Mouse (Mus musculus) embryonic facial prominence, embryonic 13.5 days (tissue): ENCODE measurements around the gene Ydjc. TPM values are rescaled to one million over a fixed set of nuclear protein-coding genes. Genes with fewer than 3 reads are reported as not detected.

Experiments
- ATAC-seq: fragments of 200-750 bp; cut with Nextera tagmentation; 2 replicates; pipeline ENCODE4 v1.8.0; 2017; ENCODE audit warnings: low read depth; ENCODE audit not compliant: insufficient number of reproducible peaks, insufficient read depth, low FRiP score, low TSS enrichment
- H3K27ac ChIP-seq: fragments of 300-500 bp; sonication (generic); 2 replicates; pipeline ENCODE4 v1.5.1; 2015; ENCODE audit warnings: moderate library complexity, mild to moderate bottlenecking, inconsistent platforms
- H3K27me3 ChIP-seq: fragments of 300-500 bp; sonication (generic); 2 replicates; pipeline ENCODE4 v1.6.1; 2015; ENCODE audit warnings: mild to moderate bottlenecking, inconsistent platforms
- H3K36me3 ChIP-seq: fragments of 300-500 bp; sonication (generic); 2 replicates; pipeline ENCODE4 v1.6.1; 2015; ENCODE audit warnings: mild to moderate bottlenecking, inconsistent platforms
- H3K4me1 ChIP-seq: fragments of 300-500 bp; sonication (generic); 2 replicates; pipeline ENCODE4 v1.6.1; 2015; ENCODE audit warnings: inconsistent platforms
- H3K4me2 ChIP-seq: fragments of 300-500 bp; sonication (generic); 2 replicates; pipeline ENCODE4 v1.6.1; 2015; ENCODE audit warnings: moderate library complexity, mild to moderate bottlenecking, inconsistent platforms
- H3K4me3 ChIP-seq: fragments of 300-500 bp; sonication (generic); 2 replicates; pipeline ENCODE4 v1.5.1; 2015; ENCODE audit warnings: mild to moderate bottlenecking, inconsistent platforms
- H3K9ac ChIP-seq: fragments of 300-500 bp; sonication (generic); 2 replicates; pipeline ENCODE4 v1.6.1; 2015; ENCODE audit warnings: mild to moderate bottlenecking, inconsistent platforms
- H3K9me3 ChIP-seq: fragments of 300-500 bp; sonication (generic); 2 replicates; pipeline ENCODE4 v1.6.1; 2016; ENCODE audit warnings: inconsistent platforms
- WGBS: fragments of 180-500 bp; shearing (Covaris S2); methylation state at CpG from one replicate; pipeline ENCODE4 v1.1.7; 2015; ENCODE audit warnings: mixed read lengths; 5-methylcytosine and 5-hydroxymethylcytosine counted together
- polyA plus RNA-seq: library from polyadenylated mRNA; unstranded; fragments of >200 nt; fragmentation: Nextera tagmentation; extraction: Ambion mirVana; gene quantifications from 2 replicates; pipeline ENCODE4 v1.2.1, GENCODE M21; 2015

Ydjc gene
- polyA plus RNA-seq, 1 experiment from 2014 or later, result 9.3 TPM

DNA sequence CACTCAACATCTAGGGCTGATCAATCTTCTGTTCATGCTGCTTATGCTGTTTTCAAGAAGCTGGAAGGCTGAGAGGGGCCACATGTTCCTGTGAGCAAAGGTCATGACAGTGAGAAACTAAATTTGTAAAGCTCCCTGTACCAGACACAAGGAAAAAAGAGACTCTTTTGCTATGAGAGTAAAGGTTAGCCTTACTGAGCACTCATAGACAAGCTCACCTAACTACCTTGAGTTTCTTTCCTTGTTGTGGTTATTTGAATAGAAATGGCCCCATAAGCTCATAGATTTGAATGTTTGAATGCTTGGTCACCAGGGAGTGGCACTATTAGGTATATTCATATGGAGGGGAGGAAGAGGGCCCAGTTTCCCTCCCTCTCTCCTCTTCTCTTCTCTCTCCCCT lies 22.8 kb downstream of the Ydjc start:
- Histone ChIP-seq H3K27me3 (no peaks in the 10 kb centered on the region), H3K36me3 (peaks cover 61% of the 10 kb centered on the region), H3K4me3 (no peak overlapping the region), H3K27ac (no peak overlapping the region), H3K4me1 (no peaks in the 10 kb centered on the region), H3K4me2 (no peak overlapping the region), H3K9ac (no peak overlapping the region), H3K9me3 (no peaks in the 10 kb centered on the region)
- no peak for ATAC-seq

DNA sequence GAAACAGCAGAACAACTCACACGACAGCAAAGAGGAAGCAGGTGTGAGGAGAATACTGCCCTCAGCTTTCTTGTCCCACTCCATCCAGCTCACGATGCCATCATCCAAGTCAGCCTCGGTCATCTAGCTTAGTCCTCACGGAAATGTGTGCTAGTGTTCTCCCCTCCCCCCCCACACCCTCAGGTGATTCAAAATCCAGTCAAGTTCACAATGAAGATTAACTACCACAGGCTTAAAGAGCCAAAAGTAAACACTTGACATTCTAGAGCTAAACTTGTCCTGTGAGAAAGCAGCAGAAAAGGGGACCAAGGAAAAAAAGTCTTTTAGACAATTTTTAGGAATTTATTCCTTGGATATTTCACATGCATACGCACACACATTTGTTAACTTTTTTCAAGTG lies 23.6 kb downstream of the Ydjc start:
- no peak overlapping the region for H3K4me3 ChIP-seq
- H3K9ac ChIP-seq, result no peak overlapping the region
- no peaks in the 10 kb centered on the region for H3K9me3 ChIP-seq
- H3K27me3 ChIP-seq, result no peaks in the 10 kb centered on the region
- no peak overlapping the region for H3K4me2 ChIP-seq
- no peaks in the 10 kb centered on the region for H3K4me1 ChIP-seq
- WGBS, result 85% methylated on average over 5 of the region's 5 CpGs
- ATAC-seq, result no peak
- H3K27ac ChIP-seq, result no peak overlapping the region
- H3K36me3 ChIP-seq, result peaks cover 65% of the 10 kb centered on the region

DNA sequence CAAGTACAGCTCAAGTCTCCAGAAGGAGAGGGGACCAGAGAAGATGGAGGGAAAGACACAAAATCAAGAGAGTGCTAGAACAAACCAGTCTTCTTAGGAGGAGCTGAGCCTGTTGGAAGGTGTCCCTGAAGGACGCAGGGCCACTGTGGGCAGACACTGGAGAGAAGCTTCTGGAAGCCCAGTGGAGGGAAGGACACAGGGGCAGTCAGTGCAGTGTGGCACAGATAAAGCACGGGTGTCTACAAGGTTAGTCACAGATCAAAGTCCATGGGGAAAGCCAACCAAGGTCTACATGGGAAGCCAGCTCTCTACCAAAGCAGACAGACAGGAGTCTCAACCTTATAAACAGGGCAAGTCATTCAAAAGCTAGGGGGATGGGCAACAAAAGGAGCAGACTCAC lies 31.3 kb downstream of the Ydjc start:
- no peak overlapping the region for H3K4me2 ChIP-seq
- H3K27me3 ChIP-seq, result no peaks in the 10 kb centered on the region
- ATAC-seq, result no peak; the same call in 1 of the 2 replicates
- H3K4me3 ChIP-seq, result no peak overlapping the region
- WGBS, result 93% methylated on average over 2 of the region's 2 CpGs
- no peaks in the 10 kb centered on the region for H3K4me1 ChIP-seq
- H3K9me3 ChIP-seq, result no peaks in the 10 kb centered on the region
- H3K27ac ChIP-seq, result no peak overlapping the region
- H3K9ac ChIP-seq, result no peak overlapping the region
- H3K36me3 ChIP-seq, result peaks cover 55% of the 10 kb centered on the region

DNA sequence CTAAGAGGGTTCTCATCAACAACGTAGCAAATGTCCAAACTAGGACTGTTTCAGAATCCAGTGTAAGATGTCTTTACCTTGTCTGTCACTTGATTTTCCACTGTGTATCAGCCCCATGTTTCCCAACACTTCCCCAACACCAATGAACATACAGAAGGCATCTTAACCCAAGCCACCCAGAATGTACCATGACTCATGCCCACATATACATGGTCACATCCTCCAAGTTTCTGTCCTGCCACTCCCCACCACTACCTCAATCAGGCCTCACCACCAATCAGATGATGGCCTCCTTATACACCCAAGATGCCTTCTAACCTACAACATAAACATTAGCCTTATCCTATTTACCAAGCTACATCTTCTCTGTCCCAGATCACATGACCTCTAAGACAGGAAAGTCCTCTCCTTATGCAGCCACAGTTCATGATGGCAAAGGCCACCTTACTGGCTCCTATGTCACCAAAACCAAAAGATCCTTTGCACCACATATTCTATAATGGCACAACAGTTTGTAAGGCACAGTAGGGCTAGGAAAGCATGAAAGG lies 33.3 kb downstream of the Ydjc start:
- H3K36me3 ChIP-seq, result peaks cover 46% of the 10 kb centered on the region
- ATAC-seq, result no peak
- no peak overlapping the region for H3K4me2 ChIP-seq
- H3K9ac ChIP-seq, result no peak overlapping the region
- 94% methylated on average over 1 of the region's 1 CpGs for WGBS
- no peak overlapping the region for H3K4me3 ChIP-seq
- H3K9me3 ChIP-seq, result no peaks in the 10 kb centered on the region
- H3K27me3 ChIP-seq, result no peaks in the 10 kb centered on the region
- no peak overlapping the region for H3K27ac ChIP-seq
- no peaks in the 10 kb centered on the region for H3K4me1 ChIP-seq

DNA sequence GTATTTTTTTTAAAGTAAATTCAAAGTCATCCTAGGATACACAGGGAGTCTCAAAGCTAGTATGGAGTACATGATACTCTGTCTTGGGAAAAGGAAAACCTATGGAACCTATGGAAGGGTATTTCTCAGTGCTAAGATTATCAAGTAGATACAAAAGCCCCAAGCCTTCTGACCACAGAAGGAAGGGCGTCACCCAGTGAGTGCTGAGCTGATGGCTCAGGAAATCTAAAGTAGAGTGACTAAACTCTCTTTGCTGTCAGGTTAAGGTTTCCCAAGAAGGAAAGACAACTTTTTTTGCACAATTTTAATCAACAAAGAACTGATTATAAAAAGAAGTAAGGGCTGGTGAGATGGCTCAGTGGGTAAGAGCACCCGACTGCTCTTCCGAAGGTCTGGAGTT lies 35.3 kb downstream of the Ydjc start:
- H3K36me3 ChIP-seq, result peaks cover 25% of the 10 kb centered on the region
- 95% methylated on average over 3 of the region's 3 CpGs for WGBS
- ATAC-seq, result no peak

DNA sequence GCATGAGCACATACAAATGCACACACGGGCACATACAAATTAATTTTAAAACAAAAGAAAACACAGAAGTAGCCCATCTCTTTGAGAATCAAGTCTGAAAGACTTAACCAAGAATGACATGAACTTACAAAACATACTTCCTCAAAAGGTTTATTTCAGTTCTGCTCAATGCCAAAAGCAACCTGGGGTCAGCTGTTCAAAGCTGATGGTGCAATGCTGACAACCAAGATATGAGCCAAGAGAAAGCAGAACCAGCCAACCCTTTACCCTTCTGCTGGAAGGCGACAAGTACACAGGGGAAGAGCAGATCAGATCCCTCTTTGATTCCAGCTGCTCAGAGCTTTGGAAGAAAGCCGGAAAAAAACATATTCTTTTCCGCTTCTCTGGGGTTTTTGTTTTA lies 37.0 kb downstream of the Ydjc start:
- Histone ChIP-seq H3K27me3 (no peaks in the 10 kb centered on the region), H3K27ac (no peak overlapping the region), H3K4me2 (no peak overlapping the region), H3K4me1 (no peaks in the 10 kb centered on the region), H3K4me3 (no peak overlapping the region), H3K9me3 (peaks cover 3% of the 10 kb centered on the region; the same call in 1 of the 2 replicates), H3K36me3 (peaks cover 25% of the 10 kb centered on the region), H3K9ac (no peak overlapping the region)
- ATAC-seq, result no peak
- 85% methylated on average over 4 of the region's 4 CpGs for WGBS

More for the DNA sequence above, 35.3 kb downstream of the Ydjc start:
- Histone ChIP-seq H3K4me2 (no peak overlapping the region), H3K27ac (no peak overlapping the region), H3K9me3 (peaks cover 3% of the 10 kb centered on the region; the same call in 1 of the 2 replicates), H3K4me3 (no peak overlapping the region), H3K4me1 (no peaks in the 10 kb centered on the region), H3K27me3 (no peaks in the 10 kb centered on the region), H3K9ac (no peak overlapping the region)

DNA sequence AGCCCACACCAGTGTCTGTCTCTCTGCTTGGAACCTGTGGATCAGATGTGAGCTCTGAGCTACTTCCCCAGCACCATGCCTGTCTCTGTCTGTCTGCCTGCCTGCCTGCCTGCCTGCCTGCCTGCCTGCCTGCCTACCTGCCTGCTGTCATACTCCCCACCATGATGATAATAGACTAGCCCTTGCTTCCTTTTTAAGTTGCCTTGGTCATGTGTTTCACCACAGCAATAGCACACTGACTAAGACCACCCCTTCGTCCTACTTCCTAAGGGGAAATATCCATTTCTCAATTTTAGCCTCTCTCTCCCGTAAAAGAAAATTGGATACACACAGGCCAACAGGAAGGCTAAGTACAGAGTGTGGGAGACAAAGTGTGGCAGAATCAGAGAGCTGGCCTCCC lies 37.7 kb downstream of the Ydjc start:
- Histone ChIP-seq H3K4me1 (no peaks in the 10 kb centered on the region), H3K27me3 (no peaks in the 10 kb centered on the region), H3K36me3 (peaks cover 25% of the 10 kb centered on the region), H3K27ac (no peak overlapping the region), H3K9me3 (peaks cover 3% of the 10 kb centered on the region; the same call in 1 of the 2 replicates), H3K4me2 (no peak overlapping the region), H3K9ac (no peak overlapping the region), H3K4me3 (no peak overlapping the region)
- ATAC-seq, result no peak
- 67% methylated on average over 2 of the region's 2 CpGs for WGBS

DNA sequence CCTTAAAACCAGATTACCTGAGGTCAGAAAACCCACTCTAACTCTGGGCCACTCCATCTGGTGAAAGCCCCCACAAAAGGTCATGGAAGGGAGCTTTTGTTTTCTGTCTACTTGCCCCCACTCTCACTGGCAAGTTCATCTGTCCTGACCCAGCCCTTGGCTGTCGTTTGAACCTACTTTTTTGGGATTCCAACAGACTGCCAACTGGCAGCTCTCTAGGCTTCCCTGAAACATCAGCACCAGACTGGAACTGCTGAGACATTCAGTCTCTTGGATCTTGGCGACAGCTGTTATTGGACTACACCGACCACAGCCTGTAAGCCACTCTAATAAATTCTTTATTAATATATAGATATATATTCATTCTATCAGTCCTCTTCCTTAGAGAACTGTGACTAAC lies 38.6 kb downstream of the Ydjc start:
- Histone ChIP-seq H3K27me3 (no peaks in the 10 kb centered on the region), H3K9me3 (peaks cover 3% of the 10 kb centered on the region; the same call in 1 of the 2 replicates), H3K9ac (no peak overlapping the region), H3K4me2 (no peak overlapping the region), H3K4me3 (no peak overlapping the region), H3K4me1 (no peaks in the 10 kb centered on the region), H3K27ac (no peak overlapping the region), H3K36me3 (peaks cover 21% of the 10 kb centered on the region)
- WGBS, result 84% methylated on average over 3 of the region's 3 CpGs
- ATAC-seq, result no peak

DNA sequence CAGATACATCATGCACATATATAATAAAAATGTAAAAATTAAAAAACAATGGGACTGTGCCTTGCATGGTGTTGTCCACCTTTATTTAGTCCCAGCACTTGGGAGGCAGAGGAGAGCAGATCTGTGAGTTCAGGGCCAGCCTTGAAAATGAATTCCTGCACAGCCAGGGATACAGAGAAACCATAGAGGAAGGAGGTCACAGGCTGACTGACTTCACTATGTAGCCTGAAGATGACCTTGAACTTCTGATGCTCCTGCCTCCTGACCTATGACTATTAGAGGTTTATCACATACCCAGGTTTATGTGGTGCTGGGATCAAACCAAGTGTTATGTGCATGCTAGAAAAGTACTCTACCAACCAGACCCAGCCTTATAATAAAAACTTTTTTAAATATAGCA lies 41.1 kb downstream of the Ydjc start:
- Histone ChIP-seq H3K27ac (no peak overlapping the region), H3K4me2 (no peak overlapping the region), H3K9ac (no peak overlapping the region), H3K9me3 (peaks cover 3% of the 10 kb centered on the region; the same call in 1 of the 2 replicates), H3K4me1 (no peaks in the 10 kb centered on the region), H3K4me3 (no peak overlapping the region), H3K27me3 (no peaks in the 10 kb centered on the region), H3K36me3 (peaks cover 14% of the 10 kb centered on the region)
- ATAC-seq, result no peak

DNA sequence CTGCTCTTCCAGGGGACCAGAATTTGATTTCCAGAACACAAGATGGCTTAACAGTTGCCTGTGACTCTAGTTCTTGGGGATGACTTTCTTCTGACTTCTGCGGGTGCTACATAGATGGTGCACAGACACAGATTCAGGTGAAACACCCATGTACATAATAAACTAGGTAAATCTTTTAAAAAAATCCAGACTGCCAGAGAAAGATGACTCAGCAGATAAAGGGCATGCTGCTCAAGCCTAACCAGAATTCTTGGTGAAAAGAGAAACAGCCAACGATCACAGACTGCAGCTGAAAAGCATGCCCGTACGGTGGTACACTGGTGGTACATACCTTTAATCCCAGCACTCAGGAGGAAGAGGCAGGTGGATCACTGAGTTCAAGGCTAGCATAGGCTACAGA lies 49.4 kb downstream of the Ydjc start:
- WGBS, result 94% methylated on average over 4 of the region's 4 CpGs
- Histone ChIP-seq H3K27me3 (no peaks in the 10 kb centered on the region), H3K36me3 (peaks cover 22% of the 10 kb centered on the region), H3K4me1 (no peaks in the 10 kb centered on the region), H3K4me2 (no peak overlapping the region), H3K4me3 (no peak overlapping the region), H3K27ac (no peak overlapping the region), H3K9me3 (no peaks in the 10 kb centered on the region), H3K9ac (no peak overlapping the region)
- no peak for ATAC-seq

DNA sequence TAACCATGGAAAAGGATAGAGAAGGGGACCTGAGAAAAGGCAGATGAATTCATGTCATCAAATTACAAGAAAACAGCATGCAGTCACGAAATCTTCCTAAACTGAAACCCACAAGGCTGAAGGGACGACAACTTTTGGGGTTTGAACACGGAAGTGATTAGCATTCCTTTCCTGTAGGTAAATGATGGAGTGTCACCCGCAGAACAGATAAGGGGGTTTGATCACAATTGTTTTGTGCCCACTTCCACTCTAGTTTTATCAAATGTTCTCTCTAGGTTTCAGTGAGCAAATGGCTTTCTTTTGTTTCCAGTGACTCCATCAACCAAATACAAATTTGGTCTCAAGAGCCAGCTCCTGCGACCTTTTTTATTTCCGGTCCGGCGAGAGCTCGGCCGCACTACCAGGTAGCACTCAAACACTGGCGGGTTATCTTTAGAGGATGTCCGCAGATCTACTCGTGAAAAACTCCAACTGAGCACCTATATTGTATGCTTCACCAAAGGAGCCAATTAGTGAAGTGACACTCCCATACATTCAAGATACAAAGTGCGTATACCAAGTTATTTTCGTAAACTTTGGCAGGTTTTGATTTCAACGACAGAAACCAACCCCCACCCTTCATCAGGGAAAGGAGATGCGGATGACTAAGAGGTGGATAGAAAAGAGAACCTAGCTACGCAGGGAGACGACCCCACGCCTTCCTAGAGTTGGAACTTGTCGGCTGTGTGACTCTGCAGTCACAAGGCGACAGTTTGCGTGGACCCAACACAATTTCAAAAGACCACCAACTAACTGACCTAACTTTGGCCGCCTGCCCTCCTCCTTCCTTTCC lies 55.9 kb downstream of the Ydjc start:
- WGBS, result 4% methylated on average over 24 of the region's 24 CpGs
- H3K36me3 ChIP-seq, result peaks cover 8% of the 10 kb centered on the region
- no peaks in the 10 kb centered on the region for H3K27me3 ChIP-seq
- H3K4me2 ChIP-seq, result peak overlapping the region; percentile 78
- H3K4me3 ChIP-seq, result peak overlapping the region; percentile 100
- ATAC-seq, result no peak
- peak overlapping the region; percentile 84 for H3K27ac ChIP-seq
- H3K9me3 ChIP-seq, result no peaks in the 10 kb centered on the region
- H3K9ac ChIP-seq, result peak overlapping the region; percentile 100
- H3K4me1 ChIP-seq, result peaks cover 14% of the 10 kb centered on the region
